Mouse (Mus musculus) lung, embryonic 15.5 days (tissue): ENCODE measurements at regions not wholly inside any gene's neighbourhood (a gene's known extent, or its start where the extent isn't known, plus 50 kb on each side); places are given as distances from the start of the nearest gene placed in this dataset.

Experiments
- ATAC-seq: fragments of 200-750 bp; cut with Nextera tagmentation; 2 replicates; pipeline ENCODE4 v1.8.0; 2017; ENCODE audit warnings: moderate number of reproducible peaks, borderline replicate concordance; ENCODE audit not compliant: low FRiP score, low TSS enrichment; ENCODE audit errors: extremely low read depth
- H3K27ac ChIP-seq: fragments of 300-500 bp; sonication (generic); 2 replicates; pipeline ENCODE4 v1.5.1; 2015; ENCODE audit warnings: moderate library complexity, mild to moderate bottlenecking, inconsistent platforms
- H3K27me3 ChIP-seq: fragments of 300-500 bp; sonication (generic); 2 replicates; pipeline ENCODE4 v1.6.1; 2015; ENCODE audit warnings: inconsistent platforms
- H3K36me3 ChIP-seq: fragments of 300-500 bp; sonication (generic); 2 replicates; pipeline ENCODE4 v1.6.1; 2015; ENCODE audit warnings: inconsistent platforms
- H3K4me1 ChIP-seq: fragments of 300-500 bp; sonication (generic); 2 replicates; pipeline ENCODE4 v1.6.1; 2015; ENCODE audit warnings: inconsistent platforms
- H3K4me2 ChIP-seq: fragments of 300-500 bp; sonication (generic); 2 replicates; pipeline ENCODE4 v1.6.1; 2015; ENCODE audit warnings: inconsistent platforms, mild to moderate bottlenecking, moderate library complexity
- H3K4me3 ChIP-seq: fragments of 300-500 bp; sonication (generic); 2 replicates; pipeline ENCODE4 v1.5.1; 2015; ENCODE audit warnings: mild to moderate bottlenecking, inconsistent platforms
- H3K9ac ChIP-seq: fragments of 300-500 bp; sonication (generic); 2 replicates; pipeline ENCODE4 v1.6.1; 2015; ENCODE audit warnings: inconsistent platforms
- H3K9me3 ChIP-seq: fragments of 300-500 bp; sonication (generic); 2 replicates; pipeline ENCODE4 v1.6.1; 2016; ENCODE audit warnings: inconsistent platforms
- WGBS: fragments of 180-500 bp; shearing (Covaris S2); methylation state at CpG from one replicate; pipeline ENCODE4 v1.1.7; 2015; 5-methylcytosine and 5-hydroxymethylcytosine counted together

DNA sequence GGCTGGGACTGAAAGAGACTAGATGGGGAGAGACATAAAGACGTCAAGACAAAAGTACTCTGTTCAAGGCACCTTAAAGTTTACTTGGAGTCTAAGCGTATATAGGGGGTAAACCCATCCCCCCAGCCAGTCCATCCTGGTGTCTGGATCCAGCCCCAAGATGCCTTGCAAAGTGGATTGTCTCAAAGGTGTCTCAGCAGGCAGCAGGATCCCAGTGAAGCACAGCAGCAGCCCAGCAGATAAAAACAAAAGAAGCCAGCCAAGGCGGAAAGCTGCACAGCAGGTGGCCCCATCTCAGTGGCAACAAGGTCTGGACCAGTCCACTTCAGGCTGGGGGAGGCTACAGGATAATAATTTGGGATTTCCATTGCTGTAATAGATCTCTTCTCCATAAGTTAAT is 72.0 kb upstream of the Col5a2 start:
- no peaks in the 10 kb centered on the region for H3K36me3 ChIP-seq
- no peak overlapping the region for H3K4me2 ChIP-seq
- H3K27me3 ChIP-seq = no peaks in the 10 kb centered on the region
- no peak overlapping the region for H3K27ac ChIP-seq
- H3K9ac ChIP-seq = no peak overlapping the region
- ATAC-seq = no peak
- no peaks in the 10 kb centered on the region for H3K4me1 ChIP-seq
- H3K4me3 ChIP-seq = no peak overlapping the region
- H3K9me3 ChIP-seq = no peaks in the 10 kb centered on the region
- 33% methylated on average over 3 of the region's 3 CpGs for WGBS

DNA sequence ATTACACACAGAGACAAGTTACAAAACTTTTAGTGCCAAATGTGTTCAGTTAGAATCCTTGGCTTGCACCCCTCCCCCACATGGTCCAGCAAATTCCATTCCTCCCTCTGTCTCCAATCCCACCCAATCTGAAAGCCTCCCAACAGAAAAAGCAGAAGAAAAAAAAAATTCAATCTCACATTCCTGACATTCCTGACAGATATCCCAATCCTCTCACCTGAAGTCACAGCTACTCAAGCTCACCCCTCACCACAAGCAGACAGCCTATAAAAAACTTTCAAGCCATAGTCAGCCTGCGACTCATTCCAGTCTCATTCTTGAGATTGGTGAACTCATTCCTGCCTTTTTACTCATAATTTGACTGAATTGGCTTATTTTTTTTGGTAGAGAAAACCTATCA is 77.4 kb upstream of the Col5a2 start:
- Histone ChIP-seq H3K4me3 (no peak overlapping the region), H3K36me3 (no peaks in the 10 kb centered on the region), H3K27me3 (no peaks in the 10 kb centered on the region), H3K4me2 (no peak overlapping the region), H3K27ac (no peak overlapping the region), H3K9ac (no peak overlapping the region), H3K4me1 (no peaks in the 10 kb centered on the region), H3K9me3 (no peaks in the 10 kb centered on the region)
- WGBS = 51% methylated on average over 1 of the region's 1 CpGs
- no peak for ATAC-seq

GRCm38 (mm10) chr1:45587351-45588025 is 84.4 kb upstream of the Col5a2 start:
- H3K4me3 ChIP-seq = no peak overlapping the region
- peaks cover 5% of the 10 kb centered on the region for H3K4me1 ChIP-seq
- WGBS = 54% methylated on average over 9 of the region's 9 CpGs
- no peak overlapping the region for H3K9ac ChIP-seq
- no peaks in the 10 kb centered on the region for H3K27me3 ChIP-seq
- H3K27ac ChIP-seq = no peak overlapping the region
- no peak overlapping the region for H3K4me2 ChIP-seq
- ATAC-seq = peak; percentile 80
- no peaks in the 10 kb centered on the region for H3K9me3 ChIP-seq
- H3K36me3 ChIP-seq = no peaks in the 10 kb centered on the region

GRCm38 (mm10) chr1:45597316-45597715 is 94.2 kb upstream of the Col5a2 start:
- no peak overlapping the region for H3K9ac ChIP-seq
- 0 out of 2 replicates have a peak overlapping the region, but pooled peaks have one; percentile 16 for H3K4me2 ChIP-seq
- no peaks in the 10 kb centered on the region for H3K36me3 ChIP-seq
- peak; percentile 85; the same call in 1 of the 2 replicates for ATAC-seq
- H3K27me3 ChIP-seq = no peaks in the 10 kb centered on the region
- WGBS = 18% methylated on average over 2 of the region's 2 CpGs
- no peak overlapping the region for H3K4me3 ChIP-seq
- H3K4me1 ChIP-seq = peaks cover 4% of the 10 kb centered on the region; the same call in 1 of the 2 replicates
- peak overlapping the region; percentile 63 for H3K27ac ChIP-seq
- H3K9me3 ChIP-seq = no peaks in the 10 kb centered on the region

DNA sequence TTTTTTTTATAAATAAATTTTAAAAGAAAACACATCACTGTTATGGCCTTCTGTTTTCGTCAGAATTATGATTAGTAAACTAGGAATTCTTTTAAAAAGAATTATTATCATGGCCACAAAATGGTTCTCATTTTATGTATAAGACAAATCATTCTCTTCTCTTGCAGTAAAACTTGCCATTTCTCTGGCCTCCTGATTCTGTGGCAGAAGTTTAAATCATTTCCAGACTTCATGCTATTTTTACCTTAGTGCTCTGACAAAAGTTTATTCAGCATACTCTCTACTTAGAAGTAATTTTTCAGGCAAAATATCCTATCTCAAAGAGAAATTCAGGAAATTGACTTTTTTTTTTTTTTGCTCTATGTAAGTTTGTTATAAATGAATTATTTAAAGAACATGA is 96.3 kb upstream of the Col5a2 start:
- Histone ChIP-seq H3K9ac (no peak overlapping the region), H3K36me3 (no peaks in the 10 kb centered on the region), H3K4me3 (no peak overlapping the region), H3K9me3 (no peaks in the 10 kb centered on the region), H3K27me3 (no peaks in the 10 kb centered on the region), H3K27ac (no peak overlapping the region), H3K4me1 (peaks cover 4% of the 10 kb centered on the region; the same call in 1 of the 2 replicates), H3K4me2 (no peak overlapping the region)
- WGBS = 51% methylated on average over 1 of the region's 1 CpGs
- ATAC-seq = no peak

DNA sequence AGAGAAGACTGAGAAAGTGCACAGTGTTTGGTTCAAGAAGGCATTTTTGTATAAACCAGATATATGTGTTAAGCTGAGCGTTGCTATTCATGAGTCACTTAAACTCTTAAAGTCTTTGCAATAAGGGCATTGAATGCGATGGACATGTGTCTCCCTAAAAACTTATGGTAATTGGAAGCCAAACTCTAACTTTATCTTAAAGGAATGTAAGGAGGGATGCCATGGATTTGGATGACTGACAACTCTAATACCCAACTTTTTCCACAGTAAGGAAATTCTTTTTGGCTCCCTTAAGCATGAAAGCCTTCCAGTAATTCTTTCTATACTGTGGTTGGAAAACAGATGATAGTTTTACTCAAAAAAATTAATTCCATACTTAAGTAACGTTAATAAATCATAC is 96.9 kb upstream of the Col5a2 start:
- 68% methylated on average over 3 of the region's 3 CpGs for WGBS

GRCm38 (mm10) chr1:45605571-45605970 is 102.5 kb upstream of the Col5a2 start:
- Histone ChIP-seq H3K27ac (no peak overlapping the region), H3K9ac (no peak overlapping the region), H3K4me1 (no peaks in the 10 kb centered on the region), H3K36me3 (no peaks in the 10 kb centered on the region), H3K9me3 (no peaks in the 10 kb centered on the region), H3K4me3 (no peak overlapping the region), H3K4me2 (no peak overlapping the region), H3K27me3 (no peaks in the 10 kb centered on the region)
- WGBS = 47% methylated on average over 1 of the region's 1 CpGs
- no peak for ATAC-seq

More for the DNA sequence above, 96.9 kb upstream of the Col5a2 start:
- Histone ChIP-seq H3K4me2 (no peak overlapping the region), H3K27me3 (no peaks in the 10 kb centered on the region), H3K9ac (no peak overlapping the region), H3K27ac (no peak overlapping the region), H3K36me3 (no peaks in the 10 kb centered on the region), H3K4me1 (peaks cover 4% of the 10 kb centered on the region; the same call in 1 of the 2 replicates), H3K4me3 (no peak overlapping the region), H3K9me3 (no peaks in the 10 kb centered on the region)
- no peak for ATAC-seq

DNA sequence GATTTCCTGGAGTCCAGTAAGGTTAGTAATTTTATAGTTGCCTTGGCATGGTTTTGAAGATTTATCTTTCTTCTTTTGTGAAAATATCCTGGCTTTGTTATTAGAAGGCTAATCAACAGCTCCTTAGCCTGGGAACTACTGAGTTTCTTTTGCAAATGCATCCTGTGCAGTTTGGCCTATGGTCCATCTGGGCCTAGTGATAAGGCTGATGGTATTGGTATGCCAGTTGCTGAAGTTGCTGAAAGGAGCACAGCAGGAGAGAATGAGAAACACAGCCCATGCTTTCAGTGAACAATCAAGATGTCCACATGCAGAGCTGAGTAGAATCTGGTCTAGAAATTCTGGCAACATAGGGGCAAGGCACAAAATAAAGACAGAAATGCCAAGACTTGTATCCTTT is 105.2 kb upstream of the Col5a2 start:
- no peaks in the 10 kb centered on the region for H3K9me3 ChIP-seq
- H3K9ac ChIP-seq = no peak overlapping the region
- no peak overlapping the region for H3K27ac ChIP-seq
- H3K4me3 ChIP-seq = no peak overlapping the region
- no peak overlapping the region for H3K4me2 ChIP-seq
- no peak for ATAC-seq
- H3K4me1 ChIP-seq = no peaks in the 10 kb centered on the region
- no peaks in the 10 kb centered on the region for H3K36me3 ChIP-seq
- H3K27me3 ChIP-seq = no peaks in the 10 kb centered on the region

- Histone ChIP-seq H3K27me3 (no peaks in the 10 kb centered on the region), H3K27ac (no peak overlapping the region), H3K36me3 (no peaks in the 10 kb centered on the region), H3K4me2 (no peak overlapping the region), H3K4me3 (no peak overlapping the region), H3K4me1 (no peaks in the 10 kb centered on the region), H3K9me3 (no peaks in the 10 kb centered on the region), H3K9ac (no peak overlapping the region)
- WGBS = 42% methylated on average over 2 of the region's 2 CpGs
- ATAC-seq = peak; percentile 52; the same call in 1 of the 2 replicates
Observed at GRCm38 (mm10) chr1:45619008-45619407, 115.9 kb upstream of the Col5a2 start.

DNA sequence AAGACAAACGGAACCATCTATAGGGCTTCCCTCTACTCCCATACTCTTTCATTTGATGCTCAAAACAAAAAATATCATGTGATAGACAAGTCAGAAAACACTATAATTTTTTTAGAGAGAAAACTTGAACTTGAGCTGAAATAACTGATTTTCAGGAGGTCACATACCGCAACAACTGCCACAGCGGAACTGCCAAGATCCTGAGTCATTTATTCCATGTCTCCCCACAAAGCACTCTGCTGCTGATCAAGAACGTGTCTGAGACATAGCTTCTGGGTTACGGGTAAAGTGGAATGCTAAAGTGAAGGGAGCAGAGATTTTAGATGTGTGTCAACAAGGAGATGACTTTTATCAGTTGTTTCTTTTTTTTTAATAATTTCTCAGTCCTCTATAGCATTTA is 122.8 kb upstream of the Col5a2 start:
- Histone ChIP-seq H3K4me2 (no peak overlapping the region), H3K4me1 (no peaks in the 10 kb centered on the region), H3K36me3 (no peaks in the 10 kb centered on the region), H3K27me3 (no peaks in the 10 kb centered on the region), H3K9ac (no peak overlapping the region), H3K4me3 (no peak overlapping the region), H3K27ac (no peak overlapping the region), H3K9me3 (no peaks in the 10 kb centered on the region)
- no peak for ATAC-seq
- 60% methylated on average over 5 of the region's 5 CpGs for WGBS

- WGBS = 31% methylated on average over 2 of the region's 2 CpGs
- H3K4me3 ChIP-seq = no peak overlapping the region
- H3K4me1 ChIP-seq = no peaks in the 10 kb centered on the region
Observed at GRCm38 (mm10) chr1:45626733-45627132, 123.7 kb upstream of the Col5a2 start.

GRCm38 (mm10) chr1:45627840-45628239 is 124.8 kb upstream of the Col5a2 start:
- ATAC-seq = no peak
- WGBS = 9% methylated on average over 2 of the region's 2 CpGs

More at GRCm38 (mm10) chr1:45626733-45627132, 123.7 kb upstream of the Col5a2 start:
- no peak for ATAC-seq
- H3K36me3 ChIP-seq = no peaks in the 10 kb centered on the region
- H3K9me3 ChIP-seq = no peaks in the 10 kb centered on the region
- H3K4me2 ChIP-seq = no peak overlapping the region
- no peak overlapping the region for H3K9ac ChIP-seq
- no peak overlapping the region for H3K27ac ChIP-seq
- no peaks in the 10 kb centered on the region for H3K27me3 ChIP-seq

DNA sequence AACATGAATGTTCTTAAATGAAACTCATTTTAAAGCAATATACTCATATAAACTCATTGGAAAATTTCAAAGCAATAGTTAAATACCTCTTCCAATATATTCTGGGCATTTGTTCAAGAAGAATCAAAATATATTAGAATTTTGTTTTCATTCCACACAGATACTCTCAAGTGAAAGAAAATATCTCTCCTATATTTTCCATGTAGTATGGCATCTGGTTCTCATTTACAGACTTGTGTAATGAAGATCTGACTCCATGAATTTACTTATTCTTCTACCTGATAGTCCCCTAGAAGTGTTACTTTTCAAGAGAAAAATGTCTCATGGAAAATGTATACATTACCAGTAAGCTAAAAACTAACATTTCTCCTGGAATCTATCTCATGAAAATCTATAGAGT is 144.2 kb upstream of the Col5a2 start:
- no peaks in the 10 kb centered on the region for H3K9me3 ChIP-seq
- no peak for ATAC-seq
- no peak overlapping the region for H3K9ac ChIP-seq
- H3K27ac ChIP-seq = no peak overlapping the region
- no peak overlapping the region for H3K4me2 ChIP-seq
- no peaks in the 10 kb centered on the region for H3K36me3 ChIP-seq
- no peaks in the 10 kb centered on the region for H3K4me1 ChIP-seq
- H3K4me3 ChIP-seq = no peak overlapping the region
- no peaks in the 10 kb centered on the region for H3K27me3 ChIP-seq

More at GRCm38 (mm10) chr1:45627840-45628239, 124.8 kb upstream of the Col5a2 start:
- no peaks in the 10 kb centered on the region for H3K9me3 ChIP-seq
- no peak overlapping the region for H3K4me2 ChIP-seq
- H3K27ac ChIP-seq = no peak overlapping the region
- H3K27me3 ChIP-seq = no peaks in the 10 kb centered on the region
- H3K4me3 ChIP-seq = no peak overlapping the region
- H3K4me1 ChIP-seq = no peaks in the 10 kb centered on the region
- no peaks in the 10 kb centered on the region for H3K36me3 ChIP-seq
- H3K9ac ChIP-seq = no peak overlapping the region
